Mouse (Mus musculus) cerebellum, adult 2 months (tissue): ENCODE data around the gene Fastk.

Experiments used
- CTCF ChIP-seq: fragments of 200-500 bp; IDR thresholded peaks from 2 replicates; pipeline ENCODE4 v1.5.1; 2011; ENCODE audit warnings: low read depth, mild to moderate bottlenecking, control low read depth, low read length, moderate library complexity, borderline replicate concordance; ENCODE audit not compliant: insufficient read depth
- POLR2A ChIP-seq: fragments of 200-500 bp; IDR thresholded peaks from 2 replicates; pipeline ENCODE4 v1.6.1; 2011; ENCODE audit warnings: low read length, control low read depth, borderline replicate concordance; ENCODE audit not compliant: insufficient read depth

- no peak for TF ChIP-seq CTCF
- no peak for TF ChIP-seq POLR2A
These were observed 27.5 kb downstream of the Fastk start for GRCm38 (mm10) chr5:24417587-24417986.
